Mouse (Mus musculus) right cerebral cortex, postnatal 14 days (tissue): ENCODE measurements around the gene Dgkz.
A peak's percentile ranks its signal among the peaks of the same experiment; 100 is the strongest.

Experiments used
- DNase-seq: peaks from one replicate; pipeline ENCODE4 v3.0.0; 2022

Gene Dgkz

DNA sequence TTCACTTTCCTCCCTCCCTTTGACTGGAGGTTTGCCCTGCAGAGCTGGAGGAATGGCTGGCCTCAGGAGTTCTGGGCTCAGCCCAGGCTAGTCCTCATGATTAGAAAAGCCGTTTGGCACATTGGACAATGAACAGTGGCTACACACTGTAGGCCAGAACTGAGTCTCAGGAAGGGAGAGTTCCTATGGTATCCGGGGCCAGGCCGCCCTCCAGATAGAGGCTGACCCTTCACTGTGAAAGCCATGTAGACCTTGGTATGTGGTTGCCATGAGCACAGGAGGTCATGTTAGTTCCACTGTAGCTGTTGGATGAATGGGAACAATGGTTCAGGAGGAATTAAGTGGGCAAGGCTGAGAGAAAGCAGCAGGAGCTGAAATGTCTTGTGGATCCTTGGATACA is 17.7 kb upstream of the Dgkz start:
- no peak for DNase-seq

DNA sequence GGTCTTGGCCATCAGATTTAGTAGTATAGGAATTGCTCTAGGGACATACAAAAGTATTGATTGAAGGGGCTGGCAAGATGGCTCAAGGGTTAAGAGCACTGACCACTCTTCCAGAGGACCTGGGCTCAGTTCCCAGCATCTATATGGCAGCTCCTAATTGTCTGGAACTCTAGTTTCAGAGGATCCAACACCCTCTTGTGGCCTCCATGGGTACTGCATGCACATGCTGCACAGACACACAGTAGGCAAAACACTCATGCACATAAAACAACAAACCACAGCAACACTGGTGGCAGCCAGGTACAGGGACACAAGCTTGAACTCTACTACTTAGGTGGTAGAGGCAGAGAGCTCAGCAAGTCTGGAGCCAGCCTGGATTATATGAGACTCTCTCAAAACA is 14.1 kb upstream of the Dgkz start:
- DNase-seq, result no peak

DNA sequence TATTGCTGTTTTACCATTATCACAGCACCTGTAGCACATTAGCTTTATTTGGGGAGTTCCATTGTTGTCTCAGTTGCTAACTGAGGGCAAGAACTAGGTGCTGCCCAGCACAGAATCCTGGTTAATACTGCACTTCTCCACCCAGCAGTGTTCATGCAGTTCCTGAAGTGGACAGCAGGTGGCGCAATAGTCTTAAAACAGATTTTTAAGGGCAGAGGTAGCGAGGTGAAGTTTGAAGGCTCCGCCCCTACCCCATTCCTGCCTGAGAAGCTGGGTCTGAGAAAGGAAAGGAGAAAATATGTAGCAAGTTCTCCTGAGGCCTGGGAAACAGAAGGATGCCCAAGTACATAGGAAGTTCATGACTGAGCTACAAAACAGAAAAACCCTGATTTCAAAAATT is 11.9 kb upstream of the Dgkz start:
- peak; percentile 95 for DNase-seq

DNA sequence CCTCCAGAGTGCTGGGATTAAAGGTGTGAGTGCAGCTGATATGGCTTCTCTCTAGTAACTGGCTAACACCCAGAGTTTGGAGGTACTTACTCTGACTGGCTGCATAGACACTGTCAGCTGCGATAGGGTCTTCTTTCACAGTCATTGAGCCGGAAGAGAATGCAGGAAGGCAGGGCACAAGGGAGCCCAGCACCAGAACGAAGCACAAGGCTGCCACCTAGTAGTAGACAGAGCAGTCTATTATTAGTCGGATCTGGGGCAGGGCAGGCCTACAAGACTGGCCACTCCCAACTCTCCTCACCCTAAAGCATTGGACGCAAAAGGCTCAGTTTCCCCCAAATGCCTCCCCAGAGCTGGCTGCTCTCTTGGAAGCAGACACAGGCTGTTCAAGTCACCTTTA is 10.4 kb upstream of the Dgkz start:
- no peak for DNase-seq

DNA sequence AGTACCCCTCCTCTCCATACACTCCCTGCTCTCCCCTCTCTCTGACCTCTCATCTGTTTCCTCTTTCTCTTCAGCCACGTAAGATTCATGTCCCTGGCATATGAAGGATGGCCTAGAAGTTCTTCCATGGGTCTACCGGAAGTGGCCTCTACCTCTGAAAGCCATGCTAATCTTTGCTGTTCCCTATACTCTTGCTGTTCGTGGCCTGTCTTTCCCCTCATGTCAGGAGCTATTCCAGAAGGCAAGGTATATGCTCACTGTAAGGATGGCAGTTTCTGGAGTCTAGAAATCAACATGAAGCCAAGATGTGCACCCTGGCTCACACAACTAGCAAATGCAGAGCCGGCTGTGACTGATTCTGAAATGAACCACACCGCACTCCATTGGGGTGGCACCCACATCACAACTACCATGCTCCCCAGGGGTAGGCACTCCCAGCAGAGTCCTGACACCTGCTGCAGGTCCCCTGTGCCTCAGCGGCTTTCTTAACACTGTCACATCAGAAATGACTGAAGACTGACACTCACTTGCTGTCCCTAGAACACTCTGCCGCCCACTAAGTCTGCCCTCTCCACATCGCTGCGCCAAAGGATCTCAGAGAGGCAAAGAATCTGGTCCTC is 9.4 kb upstream of the Dgkz start:
- DNase-seq, result no peak

DNA sequence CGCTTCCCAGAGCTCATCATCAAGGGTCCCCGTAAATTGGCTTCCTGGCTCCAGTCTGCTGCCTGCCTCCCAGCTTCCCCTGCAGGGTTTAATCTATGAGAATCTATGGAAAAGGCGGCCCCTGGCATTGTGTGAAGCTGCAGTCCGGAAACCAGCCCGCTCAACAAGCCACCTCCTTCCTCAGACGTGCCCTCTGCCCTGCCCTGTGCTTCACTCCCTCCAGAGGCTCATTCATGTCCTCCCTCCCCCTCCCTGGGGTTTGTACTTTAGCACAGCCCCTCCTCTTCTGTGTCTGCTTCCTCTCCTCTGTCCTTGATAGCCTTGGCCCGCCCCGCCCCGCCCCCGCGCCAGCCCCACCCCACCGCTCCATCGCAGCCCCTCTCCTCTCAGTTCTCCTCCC is 8.8 kb upstream of the Dgkz start:
- DNase-seq, result no peak

DNA sequence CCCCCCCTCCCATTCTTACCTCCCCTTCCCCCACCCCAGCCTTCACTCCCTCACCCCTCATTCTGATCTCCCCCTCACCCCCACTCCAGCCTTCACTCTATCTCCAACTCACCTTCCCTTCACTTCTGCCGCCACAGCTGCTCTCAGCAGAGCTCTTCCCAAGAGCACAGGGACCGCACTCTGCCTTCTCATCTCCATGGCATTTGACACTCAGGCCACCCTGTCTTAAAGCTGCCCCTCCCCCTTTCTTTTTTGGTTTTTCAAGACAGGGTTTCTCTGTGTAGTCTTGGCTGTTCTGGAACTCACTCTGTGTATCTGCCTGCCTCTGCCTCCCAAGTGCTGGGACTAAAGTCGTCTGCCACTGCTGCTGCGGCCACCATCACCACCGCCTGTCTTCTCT is 5.2 kb upstream of the Dgkz start:
- no peak for DNase-seq

DNA sequence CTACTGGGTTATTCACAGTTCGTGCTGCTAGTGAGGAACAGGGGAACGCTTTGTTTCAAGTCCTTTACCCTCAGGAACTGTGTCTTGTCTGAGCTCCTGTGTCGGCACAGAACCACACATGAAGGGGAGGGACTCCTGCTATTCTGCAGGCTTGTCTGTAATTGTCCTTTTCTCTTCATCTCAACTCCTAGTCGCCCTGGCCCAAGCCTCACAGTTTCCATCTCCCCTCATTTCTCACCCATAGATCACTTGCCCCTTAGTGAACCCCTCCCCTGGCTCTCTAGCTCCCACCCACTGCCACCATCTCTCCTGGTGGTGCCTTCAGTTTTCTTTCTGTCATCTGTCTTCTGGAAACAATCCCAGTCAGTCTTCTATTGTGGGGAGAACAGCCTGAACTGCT is 4.6 kb upstream of the Dgkz start:
- no peak for DNase-seq

DNA sequence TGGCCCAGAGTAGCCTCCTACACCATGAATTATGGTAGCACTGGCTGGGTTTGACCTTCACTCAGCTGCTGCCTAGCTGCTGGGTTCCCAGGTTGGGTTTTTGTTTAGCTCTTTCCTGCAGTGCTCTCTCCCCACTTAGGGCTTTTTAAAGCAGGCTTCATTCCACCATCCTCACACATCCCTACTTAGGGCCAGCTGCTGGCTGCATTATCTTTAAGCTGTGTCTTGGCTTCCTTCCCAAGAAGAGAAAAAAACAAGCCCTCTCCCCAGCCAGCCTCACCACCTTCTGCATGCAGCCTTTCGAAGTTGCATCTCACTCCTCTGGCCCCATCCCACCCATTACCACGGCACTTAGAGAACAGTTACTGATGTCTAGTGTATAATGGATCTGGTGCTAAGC is 2.9 kb upstream of the Dgkz start:
- no peak for DNase-seq

DNA sequence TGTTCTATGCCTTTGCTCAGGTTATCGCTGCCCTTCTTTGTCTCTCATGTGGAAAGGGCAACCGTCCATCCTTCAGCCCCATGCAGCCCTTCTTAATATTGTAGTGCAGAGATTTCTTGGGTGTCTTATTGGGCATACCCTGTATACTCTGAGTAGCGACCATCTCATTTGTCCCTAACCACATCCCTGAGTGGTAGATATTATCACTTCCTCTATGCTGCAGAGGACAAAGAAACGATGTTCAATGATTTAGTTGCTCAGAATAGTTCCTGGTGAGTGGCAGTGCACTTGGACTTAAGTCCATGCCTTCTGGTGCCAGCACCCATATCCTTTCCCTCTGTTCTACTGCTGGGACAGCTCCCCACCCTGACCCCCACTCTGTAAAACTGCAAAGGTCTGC is 2.3 kb upstream of the Dgkz start:
- DNase-seq, result no peak

DNA sequence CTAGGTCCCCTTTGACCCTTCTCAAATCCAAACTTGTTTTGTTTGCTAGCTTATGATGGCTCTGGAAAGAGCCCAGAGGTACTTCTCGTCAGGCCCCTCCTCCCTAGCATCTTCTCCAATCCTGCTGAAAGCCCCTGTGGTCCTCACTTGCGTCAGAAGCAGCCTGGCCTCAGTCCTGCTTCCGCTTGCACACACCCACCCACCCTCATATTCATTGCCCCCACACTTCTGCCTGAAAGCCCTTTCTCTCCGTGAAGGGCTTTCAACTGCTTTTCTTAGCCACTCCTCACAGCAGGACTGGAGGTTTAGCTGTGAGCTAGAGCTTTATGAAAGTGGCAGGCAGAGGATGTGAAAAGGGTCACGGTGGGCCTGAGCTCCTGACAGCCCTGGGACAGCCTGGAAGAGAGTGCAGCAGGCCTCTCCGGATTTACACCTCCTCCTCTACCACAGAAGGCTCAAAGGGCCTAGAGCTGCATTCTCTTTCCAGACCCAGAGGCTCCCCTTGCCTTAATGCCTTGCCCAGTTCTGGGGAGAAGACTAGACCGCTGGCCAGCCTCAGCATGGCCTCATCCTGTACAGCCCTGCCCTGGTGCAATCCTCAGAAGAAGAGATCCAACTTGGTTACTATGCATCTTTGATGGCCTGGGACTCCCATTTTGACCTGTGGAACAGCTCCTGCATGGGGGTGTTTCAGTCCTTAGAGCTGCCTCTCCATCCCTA is 2.1 kb downstream of the Dgkz start:
- DNase-seq, result no peak

DNA sequence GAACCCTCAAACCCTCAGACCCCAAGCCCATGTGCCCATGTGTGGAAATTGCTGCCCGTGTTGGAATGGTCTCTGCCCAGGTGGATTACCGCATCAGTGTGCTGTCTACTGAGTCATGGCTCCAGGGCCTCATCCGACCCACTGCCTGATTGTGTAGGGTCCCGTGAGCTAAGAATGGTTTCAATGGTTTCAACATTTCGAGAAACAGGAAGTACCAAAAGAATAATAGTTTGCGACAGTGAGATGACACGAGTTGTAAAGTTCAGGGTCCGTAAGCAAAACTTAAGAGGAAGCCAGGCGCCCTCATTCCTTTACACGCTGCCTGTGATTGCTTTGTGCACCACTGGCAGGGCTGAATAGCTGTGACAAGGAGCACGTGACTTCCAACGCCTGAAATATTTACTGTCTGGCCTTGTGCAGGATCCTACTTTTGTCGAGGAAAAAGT is 3.5 kb downstream of the Dgkz start:
- no peak for DNase-seq

DNA sequence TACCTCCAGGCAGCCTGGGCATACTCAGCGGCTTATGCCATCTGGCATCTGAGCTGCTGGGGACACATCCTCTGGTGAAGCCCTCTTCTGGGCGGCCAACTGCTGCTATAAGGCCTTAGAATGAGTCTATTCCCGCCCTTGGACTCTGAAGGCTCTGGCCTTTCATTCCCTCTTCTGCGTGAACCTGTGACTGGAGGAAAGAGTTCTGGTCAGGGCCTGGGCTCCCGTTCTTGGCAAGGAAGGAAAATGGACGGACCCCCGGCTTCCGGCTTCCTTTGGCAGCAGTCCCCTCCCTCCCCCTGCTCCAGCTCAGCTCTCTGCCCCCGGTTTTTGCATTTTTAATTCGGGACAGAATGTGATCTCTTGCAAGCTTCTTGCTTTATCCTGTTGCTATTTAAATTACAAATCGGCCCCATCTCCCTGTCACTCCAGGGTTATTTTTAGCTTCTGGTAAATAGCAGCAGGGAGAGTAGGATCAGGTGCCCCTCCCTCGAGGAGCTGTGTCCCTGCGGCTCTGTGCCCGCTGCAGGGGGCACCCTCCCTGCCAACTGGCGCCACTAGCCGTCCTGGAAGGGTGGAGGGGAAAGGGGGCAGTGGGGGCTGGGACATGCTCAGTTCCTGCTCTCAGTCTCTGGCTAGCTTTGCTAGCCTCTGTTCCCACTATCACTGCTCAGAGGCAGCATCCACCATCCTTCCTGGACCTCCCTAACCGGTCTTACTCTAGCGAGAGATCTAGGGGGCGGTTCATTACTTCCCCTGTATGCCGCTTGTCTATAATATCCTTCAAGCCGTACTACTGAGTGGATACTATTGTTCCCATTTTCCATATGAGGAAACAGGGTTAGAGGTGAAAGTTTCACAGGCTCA is 4.2 kb downstream of the Dgkz start:
- DNase-seq, result peak; percentile 45

DNA sequence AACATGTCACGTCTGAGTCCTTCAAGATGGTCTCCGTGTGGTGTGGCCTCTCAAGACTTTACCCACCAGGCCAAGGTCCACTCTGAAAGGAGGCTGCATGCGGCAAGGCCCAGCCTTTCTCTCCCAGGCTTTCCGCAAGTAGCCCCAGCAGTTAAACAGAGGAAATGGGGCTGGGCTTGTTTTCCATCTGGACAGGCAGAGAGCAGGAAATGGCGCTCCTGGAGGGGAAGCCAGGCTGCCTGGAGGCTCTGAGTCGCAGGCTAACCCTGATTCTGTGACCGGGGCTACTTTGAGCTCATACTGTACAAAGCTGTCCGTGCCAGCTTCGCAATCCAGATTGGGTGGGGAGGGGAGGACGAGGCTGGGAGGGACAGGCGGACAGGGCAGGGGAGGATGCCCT is 7.7 kb downstream of the Dgkz start:
- DNase-seq, result no peak

DNA sequence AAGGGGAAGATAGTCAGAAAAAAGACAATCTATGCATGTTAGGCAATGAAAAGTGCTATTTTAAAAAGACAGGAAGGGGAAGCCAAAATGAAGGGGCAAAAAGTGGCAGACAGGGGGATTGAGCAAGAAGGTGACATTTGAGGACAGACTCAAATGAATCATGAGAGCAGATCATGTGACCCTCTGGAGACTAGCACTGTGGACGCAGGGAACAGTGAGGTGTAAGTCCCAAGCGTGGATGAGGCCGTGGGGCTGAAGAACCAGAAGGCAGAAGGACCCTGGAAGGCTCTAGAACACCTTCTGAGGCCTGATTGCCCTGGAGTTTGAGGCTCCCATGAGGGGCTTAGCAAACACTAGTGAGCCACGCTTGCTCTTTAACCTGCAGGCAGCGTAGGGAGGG is 9.3 kb downstream of the Dgkz start:
- no peak for DNase-seq

DNA sequence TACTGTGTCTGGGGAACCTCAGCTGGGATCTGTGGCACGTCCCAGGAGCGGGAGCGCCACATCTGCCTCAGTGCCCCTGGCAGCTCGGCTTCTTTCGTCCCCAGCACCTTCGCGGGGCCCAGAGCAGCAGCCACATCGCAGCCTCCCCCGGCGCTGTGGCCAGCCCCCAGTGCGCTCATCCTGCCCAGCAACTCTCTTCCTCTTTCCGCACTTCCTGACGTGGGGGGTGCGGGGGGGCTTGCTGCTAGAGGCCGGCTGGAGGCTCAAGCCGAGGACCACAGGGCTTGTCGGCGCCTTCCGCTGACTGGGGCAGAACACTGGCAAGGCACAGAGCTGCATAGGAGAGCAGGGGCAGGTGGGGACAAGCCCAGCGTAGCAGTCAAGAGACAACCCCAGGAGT is 10.2 kb downstream of the Dgkz start:
- DNase-seq, result peak; percentile 56

DNA sequence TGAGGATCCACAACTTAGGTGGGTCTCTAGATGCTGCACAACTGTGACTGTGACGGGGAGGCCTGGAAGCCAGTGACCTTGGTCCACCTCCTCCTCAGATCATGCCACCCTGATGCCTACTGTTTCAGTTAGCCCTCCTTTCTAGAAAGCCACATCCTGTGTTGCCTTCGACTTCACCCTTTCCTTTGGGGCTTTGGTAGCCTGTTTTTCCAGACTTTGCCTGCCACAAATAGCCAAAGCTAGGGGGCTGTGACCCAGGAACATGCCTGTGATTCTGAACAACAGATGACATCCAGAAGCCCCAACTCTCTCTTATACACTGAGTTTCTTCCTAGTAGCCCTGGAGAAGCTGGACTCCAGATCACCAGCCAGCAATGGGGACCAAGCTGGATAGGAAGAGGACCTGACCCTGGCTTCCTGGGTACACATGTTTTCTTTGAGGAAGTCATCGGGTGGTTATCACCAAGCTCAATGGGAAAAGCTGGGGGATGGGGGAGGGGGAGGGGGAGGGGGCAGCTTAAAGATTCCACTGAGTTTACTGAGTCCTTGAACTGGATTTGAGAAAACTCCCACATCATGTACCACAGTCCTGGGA is 11.0 kb downstream of the Dgkz start:
- no peak for DNase-seq

DNA sequence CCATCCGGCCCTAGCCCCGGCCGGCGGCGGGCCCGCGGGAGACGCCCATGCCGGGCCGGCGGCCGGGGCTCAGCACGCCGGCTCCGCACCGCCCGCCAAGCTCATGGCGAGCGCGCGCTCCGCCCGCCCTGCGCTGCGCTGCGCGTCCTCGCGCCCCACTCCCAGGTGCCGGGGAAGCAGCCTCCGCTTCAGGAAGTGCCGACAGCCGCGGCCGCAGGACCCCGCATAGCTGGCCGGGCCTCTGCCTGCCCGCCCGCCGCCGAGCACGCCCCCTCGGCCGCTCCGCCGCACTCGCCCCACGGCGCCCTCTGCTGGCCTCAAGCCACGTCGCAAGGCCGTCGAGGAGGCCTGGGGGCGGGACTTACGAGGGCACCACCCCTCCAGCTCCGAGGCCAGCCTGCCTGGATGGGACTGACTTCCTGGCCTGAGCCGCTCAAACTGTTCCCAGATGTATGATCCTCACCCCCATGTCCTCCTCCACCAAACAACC is 12.2 kb downstream of the Dgkz start:
- peak; percentile 94 for DNase-seq

DNA sequence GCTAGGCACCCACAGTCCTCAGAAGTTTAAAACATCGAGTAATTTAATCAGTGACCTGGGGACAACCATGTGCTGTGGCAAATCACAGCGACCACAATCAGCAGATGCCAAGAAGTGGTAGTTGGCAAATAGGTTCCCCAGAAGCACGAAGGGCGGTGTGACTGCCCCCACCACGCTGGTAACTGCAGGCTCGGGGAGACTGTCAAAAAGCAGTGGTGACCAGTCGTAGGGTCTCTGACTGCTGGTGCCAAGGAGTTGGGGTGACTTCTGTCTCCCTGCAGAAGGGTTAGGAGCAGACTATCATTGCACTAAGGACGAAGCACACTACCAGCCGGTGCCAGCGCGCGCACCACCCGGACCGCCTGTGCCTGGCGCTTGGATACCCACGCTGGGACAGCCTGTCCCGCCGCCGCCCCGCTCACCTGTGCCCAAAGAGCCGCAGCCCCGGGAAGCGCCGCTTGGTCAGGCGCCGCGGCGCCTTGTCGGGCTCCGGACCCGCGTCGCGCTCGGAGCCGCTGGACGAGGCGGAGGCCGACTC is 12.7 kb downstream of the Dgkz start:
- DNase-seq, result no peak

DNA sequence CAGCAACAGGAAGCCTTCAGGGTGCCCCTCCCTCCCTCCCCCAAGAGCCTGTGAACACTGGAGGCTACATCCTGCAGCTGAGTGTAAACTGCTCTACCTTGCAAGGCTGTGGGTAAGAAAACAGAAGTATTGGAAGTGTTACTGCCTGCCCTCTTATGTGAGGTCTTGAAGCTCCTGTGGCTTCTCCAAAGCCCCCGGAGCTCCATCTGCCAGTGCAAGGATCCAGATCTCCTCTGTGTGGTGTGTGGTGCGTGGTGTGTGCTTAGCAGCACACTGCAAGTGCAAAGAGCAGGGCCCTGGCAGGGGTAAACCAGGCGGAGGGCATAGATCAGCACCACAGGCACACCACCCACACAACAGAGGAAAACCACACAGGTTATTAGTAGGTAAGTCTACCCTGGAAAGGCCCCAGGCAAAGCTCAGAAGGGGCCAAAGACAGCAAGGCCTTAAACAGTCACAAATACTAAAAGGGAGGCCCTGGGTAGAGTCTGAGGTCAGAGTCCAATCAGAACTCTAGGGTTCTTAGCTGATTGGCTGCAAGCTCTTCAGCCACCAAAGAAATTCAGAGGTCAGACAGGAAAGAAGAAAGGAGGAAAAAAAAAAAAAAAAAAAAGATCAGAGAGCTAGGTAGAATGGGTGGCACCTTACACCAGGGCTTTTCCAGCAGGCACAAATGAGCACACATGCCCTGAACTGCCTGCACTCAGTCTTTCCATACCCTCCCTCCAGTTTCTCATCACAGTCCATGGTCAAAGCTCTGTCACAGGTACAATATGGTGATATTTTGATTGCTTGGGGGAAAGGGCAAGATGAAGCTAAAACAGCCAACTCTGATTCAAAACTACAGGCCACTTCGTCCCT is 13.5 kb downstream of the Dgkz start:
- DNase-seq, result no peak

DNA sequence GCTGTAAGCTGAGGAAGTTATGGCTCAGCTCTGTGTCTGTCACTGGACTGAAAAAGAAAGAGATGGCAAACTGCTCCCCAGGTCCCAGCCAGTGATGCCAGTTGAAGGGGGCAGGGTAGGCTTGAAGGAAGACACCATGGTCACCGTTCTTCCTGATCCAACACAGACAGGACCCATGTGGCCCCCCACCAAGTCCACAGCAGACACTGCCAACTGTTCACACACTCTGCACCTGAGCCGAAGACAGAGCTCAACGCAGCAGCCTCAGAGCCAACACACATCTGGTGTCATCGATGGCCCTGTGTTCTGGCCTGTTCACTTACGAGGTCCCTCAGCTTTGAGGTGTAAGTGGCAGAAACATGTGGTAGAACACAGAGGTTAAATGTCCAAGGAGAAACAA is 15.2 kb downstream of the Dgkz start:
- DNase-seq, result no peak
